Mouse (Mus musculus): ENCODE measurements at regions not wholly inside any gene's neighbourhood (a gene's known extent, or its start where the extent isn't known, plus 50 kb on each side); places are given as distances from the start of the nearest gene placed in this dataset.

GRCm38 (mm10) chr15:67472979-67473378, 972.3 kb upstream of the Lrrc6 start:
- DNase-seq (ENCODE audit: extremely low spot score in 1 of 2, low spot score in 1 of 2), result no peak

- no peak for DNase-seq (ENCODE audit: extremely low spot score in 1 of 2, low spot score in 1 of 2)
Measured at GRCm38 (mm10) chr15:67471283-67471682, 970.6 kb upstream of the Lrrc6 start.

- no peak for DNase-seq (ENCODE audit: extremely low spot score in 1 of 2, low spot score in 1 of 2)
Measured at GRCm38 (mm10) chr15:67470036-67470435, 969.3 kb upstream of the Lrrc6 start.

GRCm38 (mm10) chr15:67467404-67468345, 967.0 kb upstream of the Lrrc6 start:
- no peak for DNase-seq (ENCODE audit: extremely low spot score in 1 of 2, low spot score in 1 of 2)

- no peak for DNase-seq (ENCODE audit: extremely low spot score in 1 of 2, low spot score in 1 of 2)
Measured at GRCm38 (mm10) chr15:67462863-67463262, 962.2 kb upstream of the Lrrc6 start.

GRCm38 (mm10) chr15:67460384-67460783, 959.7 kb upstream of the Lrrc6 start:
- no peak for DNase-seq (ENCODE audit: extremely low spot score in 1 of 2, low spot score in 1 of 2)

GRCm38 (mm10) chr15:67434284-67434683, 933.6 kb upstream of the Lrrc6 start:
- peak; percentile 9 to 47 for DNase-seq (ENCODE audit: extremely low spot score in 1 of 2, low spot score in 1 of 2)

GRCm38 (mm10) chr15:67423922-67424321, 923.2 kb upstream of the Lrrc6 start:
- DNase-seq (ENCODE audit: extremely low spot score in 1 of 2, low spot score in 1 of 2), result no peak

GRCm38 (mm10) chr15:67422277-67422953, 921.7 kb upstream of the Lrrc6 start:
- DNase-seq (ENCODE audit: extremely low spot score in 1 of 2, low spot score in 1 of 2), result no peak

GRCm38 (mm10) chr15:67420776-67421175, 920.1 kb upstream of the Lrrc6 start:
- DNase-seq (ENCODE audit: extremely low spot score in 1 of 2, low spot score in 1 of 2), result no peak

GRCm38 (mm10) chr15:67419733-67420132, 919.0 kb upstream of the Lrrc6 start:
- DNase-seq (ENCODE audit: extremely low spot score in 1 of 2, low spot score in 1 of 2), result no peak

GRCm38 (mm10) chr15:67417742-67418163, 917.0 kb upstream of the Lrrc6 start:
- no peak for DNase-seq (ENCODE audit: extremely low spot score in 1 of 2, low spot score in 1 of 2)

GRCm38 (mm10) chr15:67415840-67416239, 915.1 kb upstream of the Lrrc6 start:
- DNase-seq (ENCODE audit: extremely low spot score in 1 of 2, low spot score in 1 of 2), result no peak

GRCm38 (mm10) chr15:67414371-67414930, 913.7 kb upstream of the Lrrc6 start:
- no peak for DNase-seq (ENCODE audit: extremely low spot score in 1 of 2, low spot score in 1 of 2)

- DNase-seq (ENCODE audit: extremely low spot score in 1 of 2, low spot score in 1 of 2), result no peak
Measured at GRCm38 (mm10) chr15:67413581-67413980, 912.9 kb upstream of the Lrrc6 start.

- no peak for DNase-seq (ENCODE audit: extremely low spot score in 1 of 2, low spot score in 1 of 2)
Measured at GRCm38 (mm10) chr15:67412394-67412793, 911.7 kb upstream of the Lrrc6 start.

- DNase-seq (ENCODE audit: extremely low spot score in 1 of 2, low spot score in 1 of 2), result no peak
Measured at GRCm38 (mm10) chr15:67411657-67412056, 910.9 kb upstream of the Lrrc6 start.

- DNase-seq (ENCODE audit: extremely low spot score in 1 of 2, low spot score in 1 of 2), result no peak
Measured at GRCm38 (mm10) chr15:67410012-67410411, 909.3 kb upstream of the Lrrc6 start.

GRCm38 (mm10) chr15:67408871-67409559, 908.3 kb upstream of the Lrrc6 start:
- no peak for DNase-seq (ENCODE audit: extremely low spot score in 1 of 2, low spot score in 1 of 2)

- no peak for DNase-seq (ENCODE audit: extremely low spot score in 1 of 2, low spot score in 1 of 2)
Measured at GRCm38 (mm10) chr15:67407244-67407643, 906.5 kb upstream of the Lrrc6 start.

GRCm38 (mm10) chr15:67405523-67405922, 904.8 kb upstream of the Lrrc6 start:
- no peak for DNase-seq (ENCODE audit: extremely low spot score in 1 of 2, low spot score in 1 of 2)
